Mouse (Mus musculus) heart, embryonic 16.5 days (tissue): ENCODE measurements around the gene Arhgef12. TPM values are rescaled to one million over a fixed set of nuclear protein-coding genes. Genes with fewer than 3 reads are reported as not detected.

Experiments
- ATAC-seq: fragments of 200-750 bp; cut with Nextera tagmentation; replicated peaks from 2 replicates; pipeline ENCODE4 v1.8.0; 2017; ENCODE audit warnings: moderate number of reproducible peaks; ENCODE audit not compliant: insufficient read depth, low FRiP score; ENCODE audit errors: extremely low read depth
- H3K27ac ChIP-seq: fragments of 300-500 bp; sonication (generic); 2 replicates; pipeline ENCODE4 v1.5.1; 2014; ENCODE audit warnings: mild to moderate bottlenecking, low read length, control low read depth, moderate library complexity
- H3K27me3 ChIP-seq: fragments of 300-500 bp; sonication (generic); 2 replicates; pipeline ENCODE4 v1.6.1; 2014; ENCODE audit warnings: low read length, mixed read lengths; ENCODE audit not compliant: control insufficient read depth, insufficient read depth
- H3K36me3 ChIP-seq: fragments of 300-500 bp; sonication (generic); 2 replicates; pipeline ENCODE4 v1.6.1; 2014; ENCODE audit not compliant: control insufficient read depth, insufficient read depth
- H3K4me1 ChIP-seq: fragments of 300-500 bp; sonication (generic); 2 replicates; pipeline ENCODE4 v1.6.1; 2014; ENCODE audit warnings: low read length, mixed read lengths; ENCODE audit not compliant: control insufficient read depth, insufficient read depth
- H3K4me2 ChIP-seq: fragments of 300-500 bp; sonication (generic); 2 replicates; pipeline ENCODE4 v1.6.1; 2014; ENCODE audit warnings: low read depth, mild to moderate bottlenecking, control low read depth, low read length
- H3K4me3 ChIP-seq: fragments of 300-500 bp; sonication (generic); 2 replicates; pipeline ENCODE4 v1.5.1; 2014; ENCODE audit warnings: mild to moderate bottlenecking, control low read depth, low read length
- H3K9ac ChIP-seq: fragments of 300-500 bp; sonication (generic); 2 replicates; pipeline ENCODE4 v1.6.1; 2014; ENCODE audit warnings: low read length, control low read depth
- H3K9me3 ChIP-seq: fragments of 300-500 bp; sonication (generic); replicated peaks from 2 replicates; pipeline ENCODE4 v1.6.1; 2016; ENCODE audit warnings: low read length; ENCODE audit not compliant: control insufficient read depth
- WGBS: fragments of 180-500 bp; shearing (Covaris S2); extraction: QIAGEN DNeasy Blood & Tissue Kit; methylation state at CpG from one replicate; pipeline ENCODE4 v1.1.7; 2014; 5-methylcytosine and 5-hydroxymethylcytosine counted together
- polyA plus RNA-seq: library from polyadenylated mRNA; unstranded; fragments of >200 nt; fragmentation: Nextera tagmentation; extraction: Ambion mirVana; gene quantifications from 2 replicates; pipeline ENCODE4 v1.2.1, GENCODE M21; 2015

Arhgef12 gene
- polyA plus RNA-seq, 1 experiment from 2014 or later, result 10.9 TPM

DNA sequence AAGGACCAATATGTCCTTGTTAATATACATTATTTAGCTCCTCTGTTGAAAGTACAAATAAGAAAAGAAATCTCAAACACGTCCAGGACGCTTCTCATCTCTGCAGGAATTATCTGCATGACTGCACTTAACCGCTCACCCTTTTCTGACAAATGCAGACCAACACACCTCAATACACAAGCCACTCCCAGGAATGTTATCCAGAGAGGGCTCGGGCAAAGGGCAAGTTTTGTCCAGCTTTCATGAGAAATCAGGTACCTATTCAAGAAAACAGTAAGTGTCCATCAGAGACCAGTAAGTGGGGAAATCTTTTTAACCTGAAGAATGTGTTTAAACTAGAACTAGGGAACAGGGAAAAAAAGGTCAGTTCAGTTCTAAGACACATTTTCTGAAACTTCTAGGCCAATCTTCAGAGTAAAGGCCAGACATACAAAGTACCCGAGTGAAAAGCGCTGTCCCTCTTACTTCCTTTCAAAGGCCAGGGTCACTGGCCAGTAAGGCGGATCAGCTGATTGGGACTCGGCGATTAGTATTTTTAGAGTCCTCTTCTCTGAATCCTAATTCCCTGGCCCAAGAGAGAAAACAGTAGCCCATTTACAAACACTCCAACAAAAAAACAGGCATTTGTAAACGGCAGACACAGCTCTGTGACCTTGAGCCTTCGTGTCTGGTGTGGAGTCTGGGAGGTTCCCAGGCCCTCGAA lies 8.5 kb upstream of the Arhgef12 start:
- no peak for ATAC-seq
- peak overlapping the region; percentile 79 for H3K27ac ChIP-seq

DNA sequence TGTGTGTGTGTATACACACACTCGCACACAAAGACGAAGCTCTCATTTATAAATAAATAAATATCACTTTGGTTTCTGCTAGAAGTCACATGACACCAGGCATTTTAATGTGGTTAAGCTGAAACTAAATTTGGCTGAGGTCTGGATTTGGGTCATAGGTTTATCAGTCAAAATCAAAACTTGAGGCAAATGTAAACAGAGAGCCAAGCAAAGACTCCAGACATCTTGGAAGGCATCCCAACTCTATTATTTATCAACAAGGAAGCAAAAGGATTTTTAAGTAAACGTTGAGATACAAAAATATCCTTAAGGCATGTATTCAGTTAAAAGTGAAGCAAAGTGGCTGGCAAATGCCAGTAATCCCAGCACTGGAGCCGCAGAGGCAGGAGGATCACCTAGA lies 7.8 kb upstream of the Arhgef12 start:
- H3K9me3 ChIP-seq, result no peaks in the 10 kb centered on the region
- peaks cover 12% of the 10 kb centered on the region for H3K4me1 ChIP-seq
- no peak overlapping the region for H3K9ac ChIP-seq
- H3K4me2 ChIP-seq, result no peak overlapping the region; the same call in 1 of the 2 replicates
- H3K27me3 ChIP-seq, result peaks cover 5% of the 10 kb centered on the region
- no peak overlapping the region for H3K4me3 ChIP-seq
- 76% methylated on average over 4 of the region's 4 CpGs for WGBS
- peaks cover 20% of the 10 kb centered on the region for H3K36me3 ChIP-seq
- ATAC-seq, result no peak
- no peak overlapping the region for H3K27ac ChIP-seq

More for the DNA sequence above, 8.5 kb upstream of the Arhgef12 start:
- Histone ChIP-seq H3K9ac (peak overlapping the region; percentile 88), H3K4me1 (peaks cover 12% of the 10 kb centered on the region), H3K9me3 (no peaks in the 10 kb centered on the region), H3K27me3 (peaks cover 5% of the 10 kb centered on the region), H3K4me2 (peak overlapping the region; percentile 65), H3K4me3 (peak overlapping the region; percentile 84), H3K36me3 (peaks cover 16% of the 10 kb centered on the region)
- 24% methylated on average over 12 of the region's 12 CpGs for WGBS

- WGBS, result 78% methylated on average over 8 of the region's 8 CpGs
- H3K9ac ChIP-seq, result no peak overlapping the region
- ATAC-seq, result no peak
Measured at GRCm38 (mm10) chr9:43110286-43110980, 3.4 kb upstream of the Arhgef12 start.

DNA sequence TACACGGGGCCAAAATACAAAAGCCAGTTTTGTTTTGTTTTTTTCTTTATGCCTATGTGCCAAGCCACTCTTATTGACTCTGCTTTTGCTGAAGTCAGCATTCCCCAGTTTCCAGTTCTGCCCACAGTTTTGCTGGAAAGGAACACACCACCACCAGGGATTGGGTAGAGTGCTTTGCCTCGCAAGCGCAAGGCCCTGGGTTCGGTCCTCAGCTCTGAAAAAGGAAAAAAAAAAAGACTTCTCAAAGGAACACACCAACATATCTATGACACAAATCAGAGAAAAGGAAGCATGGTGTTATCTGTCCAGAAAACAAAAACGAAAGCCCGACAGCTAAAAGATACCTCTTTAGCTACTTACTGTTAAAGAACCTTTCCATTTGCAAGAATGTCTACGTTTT lies 2.1 kb upstream of the Arhgef12 start:
- WGBS, result 83% methylated on average over 7 of the region's 7 CpGs
- H3K4me2 ChIP-seq, result no peak overlapping the region
- H3K27me3 ChIP-seq, result no peaks in the 10 kb centered on the region
- peaks cover 20% of the 10 kb centered on the region for H3K36me3 ChIP-seq
- H3K9ac ChIP-seq, result no peak overlapping the region
- no peak for ATAC-seq
- no peak overlapping the region for H3K27ac ChIP-seq
- no peaks in the 10 kb centered on the region for H3K9me3 ChIP-seq
- no peak overlapping the region for H3K4me3 ChIP-seq
- peaks cover 13% of the 10 kb centered on the region for H3K4me1 ChIP-seq

More at GRCm38 (mm10) chr9:43110286-43110980, 3.4 kb upstream of the Arhgef12 start:
- H3K4me2 ChIP-seq, result no peak overlapping the region
- H3K9me3 ChIP-seq, result no peaks in the 10 kb centered on the region
- H3K27ac ChIP-seq, result no peak overlapping the region
- peaks cover 20% of the 10 kb centered on the region for H3K36me3 ChIP-seq
- no peaks in the 10 kb centered on the region for H3K27me3 ChIP-seq
- peaks cover 20% of the 10 kb centered on the region for H3K4me1 ChIP-seq
- no peak overlapping the region for H3K4me3 ChIP-seq

DNA sequence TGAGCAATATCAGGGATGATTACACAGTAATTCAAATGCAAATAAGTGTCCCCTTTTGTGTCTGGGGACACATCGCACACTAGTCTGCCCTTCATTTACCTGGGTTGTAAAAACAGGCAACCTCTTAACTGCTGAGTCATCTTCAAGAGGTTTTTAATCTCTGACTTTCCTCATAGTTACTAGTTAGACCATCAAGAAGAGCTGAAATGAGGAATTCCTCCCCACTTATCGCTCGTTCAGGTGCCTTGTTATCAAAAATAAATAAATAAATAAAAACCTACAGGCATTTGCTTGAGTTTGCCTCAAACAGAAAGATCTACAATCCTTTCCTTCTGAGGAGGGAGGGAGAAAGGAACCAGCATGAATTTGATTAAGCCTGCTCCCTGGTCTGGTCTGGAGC lies 1.7 kb upstream of the Arhgef12 start:
- no peak overlapping the region for H3K9ac ChIP-seq
- WGBS, result 85% methylated on average over 3 of the region's 3 CpGs
- peaks cover 20% of the 10 kb centered on the region for H3K36me3 ChIP-seq
- no peak overlapping the region for H3K4me2 ChIP-seq
- peaks cover 16% of the 10 kb centered on the region for H3K4me1 ChIP-seq
- no peak overlapping the region for H3K4me3 ChIP-seq
- no peaks in the 10 kb centered on the region for H3K9me3 ChIP-seq
- no peak for ATAC-seq
- no peak overlapping the region for H3K27ac ChIP-seq
- H3K27me3 ChIP-seq, result no peaks in the 10 kb centered on the region

- H3K9me3 ChIP-seq, result no peaks in the 10 kb centered on the region
- H3K4me1 ChIP-seq, result peaks cover 21% of the 10 kb centered on the region
- WGBS, result 71% methylated on average over 1 of the region's 1 CpGs
- H3K27me3 ChIP-seq, result no peaks in the 10 kb centered on the region
- H3K36me3 ChIP-seq, result peaks cover 20% of the 10 kb centered on the region
- no peak overlapping the region for H3K4me3 ChIP-seq
- no peak for ATAC-seq
- no peak overlapping the region; the same call in 1 of the 2 replicates for H3K27ac ChIP-seq
- H3K9ac ChIP-seq, result no peak overlapping the region
- no peak overlapping the region for H3K4me2 ChIP-seq
Measured at GRCm38 (mm10) chr9:43108081-43108480, 1.0 kb upstream of the Arhgef12 start.

- H3K4me3 ChIP-seq, result peak overlapping the region; percentile 83
- H3K9ac ChIP-seq, result peak overlapping the region; percentile 25; the same call in 1 of the 2 replicates
- ATAC-seq, result no peak
- peaks cover 24% of the 10 kb centered on the region for H3K4me1 ChIP-seq
- H3K4me2 ChIP-seq, result peak overlapping the region; percentile 89
- H3K27ac ChIP-seq, result peak overlapping the region; percentile 97
- WGBS, result 38% methylated on average over 5 of the region's 5 CpGs
- H3K27me3 ChIP-seq, result no peaks in the 10 kb centered on the region
- peaks cover 20% of the 10 kb centered on the region for H3K36me3 ChIP-seq
- H3K9me3 ChIP-seq, result no peaks in the 10 kb centered on the region
Measured at GRCm38 (mm10) chr9:43107555-43107954, 516 bp upstream of the Arhgef12 start.

DNA sequence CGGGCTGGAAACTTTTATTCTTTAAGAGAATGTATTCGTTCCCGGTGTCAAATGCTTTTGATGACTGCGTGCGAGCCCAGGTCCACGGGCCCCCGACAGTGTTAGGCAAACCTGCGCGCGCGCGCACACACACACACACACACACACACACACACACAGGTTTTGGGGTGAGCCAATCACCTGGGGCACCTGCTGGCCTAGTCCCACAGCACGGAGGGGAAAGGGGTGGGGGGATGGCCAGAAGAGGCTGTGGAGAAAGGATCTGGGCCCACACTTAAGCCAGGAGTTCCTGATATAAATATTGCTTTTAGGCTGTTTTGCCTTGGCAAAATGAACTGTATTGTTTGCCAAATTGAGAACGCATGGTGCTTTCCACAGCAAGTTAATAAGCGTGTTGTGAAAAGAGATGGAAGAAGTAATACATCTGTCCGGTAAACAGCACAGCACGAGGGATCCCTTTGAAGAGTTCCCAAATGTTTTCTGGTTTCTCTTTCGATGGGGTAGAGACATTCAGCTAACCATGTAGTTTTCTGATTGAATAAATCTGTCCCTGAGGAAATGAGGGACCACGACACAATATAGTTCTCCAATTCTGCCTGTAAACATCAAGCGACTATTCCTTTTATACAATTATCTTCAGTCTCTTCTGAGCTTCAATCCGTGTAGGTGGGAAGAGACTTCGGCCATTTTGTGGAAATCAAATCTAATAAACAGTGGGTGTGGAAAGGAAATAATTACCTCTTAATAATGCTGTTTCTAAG lies 433 bp downstream of the Arhgef12 start:
- H3K4me2 ChIP-seq, result peak overlapping the region; percentile 89
- WGBS, result 14% methylated on average over 22 of the region's 22 CpGs
- ATAC-seq, result peak; percentile 5; the same call in 1 of the 2 replicates
- H3K9me3 ChIP-seq, result no peaks in the 10 kb centered on the region
- peak overlapping the region; percentile 97 for H3K27ac ChIP-seq
- peak overlapping the region; percentile 95 for H3K9ac ChIP-seq
- peaks cover 13% of the 10 kb centered on the region for H3K36me3 ChIP-seq
- H3K27me3 ChIP-seq, result no peaks in the 10 kb centered on the region
- peak overlapping the region; percentile 83 for H3K4me3 ChIP-seq
- peaks cover 32% of the 10 kb centered on the region for H3K4me1 ChIP-seq
